Mouse (Mus musculus) hindbrain, postnatal 0 days (tissue): ENCODE measurements around the gene Galntl6. TPM values are rescaled to one million over a fixed set of nuclear protein-coding genes. Genes with fewer than 3 reads are reported as not detected.
A peak's percentile ranks its signal among the peaks of the same experiment; 100 is the strongest.

Experiments
- ATAC-seq: fragments of 200-750 bp; cut with Nextera tagmentation; 2 replicates; pipeline ENCODE4 v1.8.0; 2017; ENCODE audit warnings: mild to moderate bottlenecking, moderate TSS enrichment, moderate library complexity
- DNase-seq: peaks from one replicate; pipeline ENCODE4 v3.0.0-alpha.2; 2015; ENCODE audit warnings: low spot score
- H3K27ac ChIP-seq: fragments of 300-500 bp; sonication (generic); 2 replicates; pipeline ENCODE4 v1.5.1; 2014; ENCODE audit warnings: mild to moderate bottlenecking
- H3K27me3 ChIP-seq: fragments of 300-500 bp; sonication (generic); 2 replicates; pipeline ENCODE4 v1.6.1; 2014; ENCODE audit warnings: low read length, mixed read lengths; ENCODE audit not compliant: insufficient read depth
- H3K36me3 ChIP-seq: fragments of 300-500 bp; sonication (generic); 2 replicates; pipeline ENCODE4 v1.6.1; 2014; ENCODE audit warnings: low read length, mixed read lengths; ENCODE audit not compliant: insufficient read depth
- H3K4me1 ChIP-seq: fragments of 300-500 bp; sonication (generic); 2 replicates; pipeline ENCODE4 v1.6.1; 2014; ENCODE audit warnings: antibody characterized with exemption, low read length, mixed read lengths; ENCODE audit not compliant: insufficient read depth
- H3K4me2 ChIP-seq: fragments of 300-500 bp; sonication (generic); 2 replicates; pipeline ENCODE4 v1.6.1; 2014; ENCODE audit warnings: low read depth, mild to moderate bottlenecking, low read length, moderate library complexity, mixed read lengths
- H3K4me3 ChIP-seq: fragments of 300-500 bp; sonication (generic); 2 replicates; pipeline ENCODE4 v1.5.1; 2014; ENCODE audit warnings: low read length
- H3K9ac ChIP-seq: fragments of 300-500 bp; sonication (generic); replicated peaks from 2 replicates; pipeline ENCODE4 v1.6.1; 2014; ENCODE audit warnings: mild to moderate bottlenecking, low read length, moderate library complexity, mixed read lengths
- H3K9me3 ChIP-seq: fragments of 300-500 bp; sonication (generic); 2 replicates; pipeline ENCODE4 v1.6.1; 2016; ENCODE audit warnings: low read length, mixed read lengths
- CTCF ChIP-seq: IDR thresholded peaks from 2 replicates; pipeline ENCODE4 v1.5.1; 2016; ENCODE audit warnings: antibody characterized with exemption, control low read depth, low read depth
- WGBS: fragments of 180-500 bp; shearing (Covaris S2); extraction: QIAGEN DNeasy Blood & Tissue Kit; methylation state at CpG from one replicate; pipeline ENCODE4 v1.1.7; 2014; 5-methylcytosine and 5-hydroxymethylcytosine counted together
- polyA plus RNA-seq: library from polyadenylated mRNA; unstranded; fragments of >200 nt; fragmentation: Nextera tagmentation; extraction: Ambion mirVana; gene quantifications from 2 replicates; pipeline ENCODE4 v1.2.1, GENCODE M21; 2015
- total RNA-seq: library from RNA; depleted of rRNA; stranded (reverse); fragments of >200 nt; gene quantifications from 2 replicates; pipeline ENCODE4 v1.2.3, GENCODE M21; 2014

Gene Galntl6
- total and polyA plus RNA-seq, 2 experiments from 2014 or later: 16.5 to 26.5 TPM

- no peak for ATAC-seq
- WGBS: 92% methylated on average over 3 of the region's 3 CpGs
- Histone ChIP-seq H3K9ac (no peak overlapping the region), H3K27me3 (no peaks in the 10 kb centered on the region), H3K4me2 (no peak overlapping the region), H3K4me3 (no peak overlapping the region), H3K36me3 (no peaks in the 10 kb centered on the region), H3K9me3 (no peaks in the 10 kb centered on the region), H3K4me1 (no peaks in the 10 kb centered on the region), H3K27ac (no peak overlapping the region)
- TF ChIP-seq CTCF: no peak
- no peak for DNase-seq
Observed at GRCm38 (mm10) chr8:58244830-58245229, 667.6 kb downstream of the Galntl6 start.

DNA sequence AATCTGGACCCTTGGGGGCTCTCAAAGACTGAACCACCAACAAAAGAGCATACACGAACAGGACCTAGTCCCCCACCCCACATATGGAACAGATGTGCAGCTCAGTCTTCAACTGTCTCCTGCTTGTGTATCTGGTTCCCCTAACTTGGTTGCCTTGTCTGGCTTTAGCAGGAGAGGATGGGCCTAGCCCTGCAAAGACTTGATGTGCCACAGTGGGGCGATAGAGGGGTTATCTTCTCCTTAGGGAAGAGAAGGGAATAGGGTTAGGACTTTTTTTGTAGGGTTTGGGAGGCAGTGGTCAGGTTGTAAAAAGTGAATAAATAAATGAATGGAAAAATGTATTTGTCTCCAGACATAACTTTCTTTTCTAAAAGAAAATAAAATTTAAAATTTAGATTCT is 678.2 kb downstream of the Galntl6 start:
- H3K27me3 ChIP-seq: no peaks in the 10 kb centered on the region
- TF ChIP-seq CTCF: no peak
- H3K9ac ChIP-seq: no peak overlapping the region
- H3K27ac ChIP-seq: no peak overlapping the region
- ATAC-seq (no peak), DNase-seq (no peak)
- H3K36me3 ChIP-seq: no peaks in the 10 kb centered on the region
- no peak overlapping the region for H3K4me3 ChIP-seq
- no peak overlapping the region for H3K4me2 ChIP-seq
- H3K4me1 ChIP-seq: no peaks in the 10 kb centered on the region
- no peaks in the 10 kb centered on the region for H3K9me3 ChIP-seq
- WGBS: 32% methylated on average over 2 of the region's 2 CpGs

GRCm38 (mm10) chr8:58228725-58229124 is 683.7 kb downstream of the Galntl6 start:
- no peak for TF ChIP-seq CTCF
- Histone ChIP-seq H3K4me1 (no peaks in the 10 kb centered on the region), H3K9me3 (no peaks in the 10 kb centered on the region), H3K9ac (no peak overlapping the region), H3K36me3 (no peaks in the 10 kb centered on the region), H3K4me3 (no peak overlapping the region), H3K27ac (no peak overlapping the region), H3K4me2 (no peak overlapping the region), H3K27me3 (no peaks in the 10 kb centered on the region)
- WGBS: 78% methylated on average over 1 of the region's 1 CpGs
- ATAC-seq (no peak), DNase-seq (no peak)

DNA sequence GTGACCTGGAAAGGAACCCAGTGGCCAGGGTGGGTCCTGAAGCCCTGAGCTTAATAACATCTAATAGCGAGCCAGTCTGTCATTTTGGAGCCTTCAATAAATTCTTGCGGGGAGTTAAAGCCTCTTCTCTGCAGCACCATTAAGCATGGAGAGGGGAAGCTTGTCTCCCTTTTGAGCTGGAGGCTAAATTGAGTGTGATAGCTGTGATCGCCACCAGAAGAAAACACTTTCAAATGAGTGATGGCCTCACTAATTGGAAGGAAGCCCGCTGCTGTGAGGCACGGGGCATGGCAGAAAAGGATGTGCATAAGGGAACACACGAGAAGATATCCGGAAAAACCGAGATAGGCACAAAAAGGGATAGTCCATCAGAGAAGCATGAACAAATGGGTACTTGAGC is 694.6 kb downstream of the Galntl6 start:
- Histone ChIP-seq H3K4me2 (no peak overlapping the region), H3K27me3 (no peaks in the 10 kb centered on the region), H3K4me1 (no peaks in the 10 kb centered on the region), H3K36me3 (no peaks in the 10 kb centered on the region), H3K9ac (no peak overlapping the region), H3K4me3 (no peak overlapping the region), H3K9me3 (no peaks in the 10 kb centered on the region), H3K27ac (no peak overlapping the region)
- 65% methylated on average over 8 of the region's 8 CpGs for WGBS
- TF ChIP-seq CTCF: no peak
- no peak; the same call in 1 of the 2 replicates for ATAC-seq
- peak; percentile 19 for DNase-seq

DNA sequence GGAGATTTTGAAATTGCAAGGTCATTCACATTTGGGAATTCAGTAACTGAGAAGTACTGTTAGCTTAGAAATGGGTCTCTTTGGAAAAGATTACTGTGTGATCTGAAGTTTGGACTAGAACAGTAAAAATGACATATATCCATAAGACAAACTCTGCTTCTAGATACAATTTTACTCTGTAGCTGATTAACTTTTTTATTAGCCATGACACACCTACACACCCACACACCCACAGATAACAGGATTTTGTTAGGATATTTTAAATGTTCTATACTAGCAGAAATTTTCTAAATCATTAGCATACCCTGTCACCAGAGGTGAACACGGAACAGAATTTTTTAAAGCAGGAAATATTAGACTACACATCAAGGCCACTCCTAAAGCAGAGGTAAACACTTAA is 722.7 kb downstream of the Galntl6 start:
- no peak for ATAC-seq
- Histone ChIP-seq H3K4me3 (no peak overlapping the region), H3K36me3 (no peaks in the 10 kb centered on the region), H3K9me3 (no peaks in the 10 kb centered on the region), H3K4me2 (no peak overlapping the region), H3K4me1 (no peaks in the 10 kb centered on the region), H3K27me3 (no peaks in the 10 kb centered on the region), H3K27ac (no peak overlapping the region), H3K9ac (no peak overlapping the region)
- 92% methylated on average over 1 of the region's 1 CpGs for WGBS
- DNase-seq: no peak
- TF ChIP-seq CTCF: no peak

DNA sequence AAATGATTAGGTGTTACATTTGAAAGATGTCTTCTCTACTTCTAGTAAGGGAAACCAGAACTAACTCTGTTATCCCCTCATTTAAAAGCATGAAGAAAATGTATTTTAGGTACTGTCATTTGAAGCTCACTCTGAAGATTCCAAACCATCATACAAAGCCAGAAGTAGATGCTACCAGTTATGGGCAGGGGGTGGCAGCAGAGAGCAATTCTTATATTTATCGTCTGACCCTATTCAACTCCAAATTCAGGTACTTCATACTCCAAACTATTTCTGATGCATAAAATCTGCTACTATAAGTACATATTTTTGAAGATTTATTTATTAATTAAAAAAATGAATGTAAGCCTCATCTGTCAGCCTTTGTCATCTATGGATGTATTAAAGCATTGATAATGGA is 765.5 kb downstream of the Galntl6 start:
- DNase-seq: peak; percentile 74
- Histone ChIP-seq H3K9me3 (no peaks in the 10 kb centered on the region), H3K27ac (no peak overlapping the region), H3K4me2 (no peak overlapping the region), H3K9ac (no peak overlapping the region), H3K4me3 (no peak overlapping the region), H3K36me3 (no peaks in the 10 kb centered on the region), H3K27me3 (no peaks in the 10 kb centered on the region), H3K4me1 (no peaks in the 10 kb centered on the region)
- ATAC-seq: no peak
- TF ChIP-seq CTCF: peak; percentile 78
- WGBS: 18% methylated on average over 1 of the region's 1 CpGs

- no peak overlapping the region for H3K4me3 ChIP-seq
- 71% methylated on average over 4 of the region's 4 CpGs for WGBS
- no peak overlapping the region for H3K4me2 ChIP-seq
- ATAC-seq (no peak), DNase-seq (no peak)
- H3K27me3 ChIP-seq: no peaks in the 10 kb centered on the region
- no peak overlapping the region for H3K27ac ChIP-seq
- H3K36me3 ChIP-seq: no peaks in the 10 kb centered on the region
- H3K9ac ChIP-seq: no peak overlapping the region
- H3K9me3 ChIP-seq: no peaks in the 10 kb centered on the region
- no peak for TF ChIP-seq CTCF
- H3K4me1 ChIP-seq: no peaks in the 10 kb centered on the region
Observed at GRCm38 (mm10) chr8:58086733-58087132, 825.7 kb downstream of the Galntl6 start.
